Mouse (Mus musculus) cerebral cortex, adult 2 months (tissue): ENCODE results near the gene Med11.

Experiments
- WGBS: fragments of 180-500 bp; shearing (Covaris S2); methylation state at CpG from one replicate; pipeline ENCODE4 v1.1.7; 2018; 5-methylcytosine and 5-hydroxymethylcytosine counted together

Med11 gene

GRCm38 (mm10) chr11:70451797-70452498, at the start of gene Med11:
Gene Med11, plus strand, starts transcription at chr11:70451919.
- under 1% methylated on average over 46 of the region's 46 CpGs for WGBS

GRCm38 (mm10) chr11:70403598-70403997, 48.1 kb upstream of the Med11 start:
- WGBS: 35% methylated on average over 2 of the region's 2 CpGs

DNA sequence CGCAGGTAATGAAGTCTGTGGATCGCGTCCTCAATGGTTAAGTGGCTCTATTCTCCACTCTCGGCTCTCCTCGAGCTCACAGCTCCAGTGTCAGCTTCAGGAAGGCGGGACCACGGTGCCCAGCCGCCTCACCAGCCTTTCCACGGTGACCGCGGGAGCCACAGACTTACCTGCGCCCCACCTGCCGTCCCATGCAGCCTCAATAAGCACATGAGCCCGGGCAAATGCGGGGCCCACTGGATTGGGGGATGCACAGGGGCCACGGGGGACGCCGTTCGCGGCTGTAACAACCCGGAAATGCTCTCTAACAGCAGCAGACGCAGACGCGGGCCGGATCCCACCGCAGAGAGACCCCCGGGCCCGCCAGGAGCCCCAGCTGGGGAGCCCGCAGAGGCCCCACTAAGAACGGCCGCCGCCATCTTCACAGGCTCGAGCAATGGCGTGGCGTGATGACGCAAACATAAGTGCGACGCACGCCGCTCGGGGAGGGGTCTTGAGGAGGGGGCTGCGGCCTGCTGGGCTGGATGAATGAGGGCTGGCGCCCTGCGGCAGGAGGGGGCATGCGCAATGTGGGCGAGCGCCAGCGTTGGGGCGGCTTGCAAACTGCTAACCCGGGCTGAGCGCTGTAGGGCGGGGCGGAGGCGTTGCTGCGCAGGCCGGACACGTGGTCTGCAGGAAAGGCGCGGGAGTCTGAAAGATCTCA, 42.0 kb upstream of the Med11 start, which contains the start of gene Pelp1:
TSS of gene Pelp1 (minus strand) at position 438 of the 703 bp plus-strand sequence.
- under 1% methylated on average over 59 of the region's 59 CpGs for WGBS

DNA sequence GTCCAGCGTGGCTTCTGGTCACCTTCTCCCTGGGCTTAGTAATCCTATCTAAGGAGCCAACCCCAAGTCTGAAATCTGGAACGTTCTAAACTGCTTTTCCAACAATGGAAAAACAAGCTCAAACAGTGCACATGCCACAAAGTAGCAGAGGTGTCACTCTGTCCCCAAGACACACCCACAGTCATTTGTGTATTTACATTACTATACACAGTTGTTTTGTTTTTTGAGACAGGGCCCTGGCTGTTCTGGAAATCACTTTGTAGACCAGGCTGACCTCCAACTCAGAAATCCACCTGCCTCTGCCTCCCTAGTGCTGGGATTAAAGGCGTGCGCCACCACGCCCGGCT, 41.4 kb upstream of the Med11 start:
- 64% methylated on average over 6 of the region's 6 CpGs for WGBS

- 79% methylated on average over 5 of the region's 5 CpGs for WGBS
Measured at GRCm38 (mm10) chr11:70412591-70412990, 39.1 kb upstream of the Med11 start.

DNA sequence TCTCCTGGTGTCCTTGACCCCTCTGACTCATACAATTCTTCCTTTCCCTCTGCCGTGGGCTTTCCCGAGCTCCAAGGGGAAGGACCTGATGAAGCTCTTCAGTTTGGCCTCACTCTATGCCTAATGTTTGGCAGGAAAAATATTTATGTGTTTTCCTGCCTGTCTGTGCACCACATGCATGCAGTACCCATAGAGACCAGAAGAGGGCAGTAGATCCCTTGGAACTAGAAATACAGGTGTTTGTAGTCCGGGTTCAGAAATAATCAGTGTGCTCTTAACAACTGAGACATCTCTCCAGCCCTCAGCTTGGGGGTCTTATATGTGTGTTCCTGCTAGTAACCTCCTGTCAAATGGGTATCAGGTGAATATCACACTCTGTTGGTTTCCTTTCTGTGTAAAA, 37.8 kb upstream of the Med11 start:
- 16% methylated on average over 3 of the region's 3 CpGs for WGBS

GRCm38 (mm10) chr11:70418199-70418598, 33.5 kb upstream of the Med11 start:
- WGBS: 70% methylated on average over 4 of the region's 4 CpGs

- WGBS: 58% methylated on average over 5 of the region's 5 CpGs
Measured at GRCm38 (mm10) chr11:70419486-70419885, 32.2 kb upstream of the Med11 start.

GRCm38 (mm10) chr11:70426598-70426997, 25.1 kb upstream of the Med11 start:
- 67% methylated on average over 6 of the region's 6 CpGs for WGBS

DNA sequence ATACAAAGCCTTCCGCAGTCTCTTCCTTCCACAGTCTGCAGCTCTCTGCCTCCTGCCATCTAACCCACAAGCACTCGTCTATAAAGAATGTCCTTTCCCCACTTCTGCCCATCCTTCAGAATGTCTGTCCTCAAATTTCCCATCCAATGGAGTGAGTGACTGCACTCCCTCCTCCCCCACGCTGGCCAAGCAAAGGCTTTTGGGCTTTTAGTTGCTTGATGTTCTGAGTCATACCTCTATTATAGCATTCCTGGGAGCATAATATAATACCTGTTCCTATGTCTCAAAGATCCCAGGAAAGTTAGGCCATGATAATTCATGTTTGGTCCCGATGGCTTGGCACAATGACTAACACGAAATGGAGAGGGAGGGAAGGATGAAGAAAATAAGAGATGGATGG, 20.1 kb upstream of the Med11 start:
- WGBS: 27% methylated on average over 5 of the region's 5 CpGs

- WGBS: 1% methylated on average over 71 of the region's 75 CpGs
Measured at GRCm38 (mm10) chr11:70432048-70432894, 19.4 kb upstream of the Med11 start, which contains the start of gene Arrb2. Gene Arrb2, plus strand, starts transcription at chr11:70432635.

DNA sequence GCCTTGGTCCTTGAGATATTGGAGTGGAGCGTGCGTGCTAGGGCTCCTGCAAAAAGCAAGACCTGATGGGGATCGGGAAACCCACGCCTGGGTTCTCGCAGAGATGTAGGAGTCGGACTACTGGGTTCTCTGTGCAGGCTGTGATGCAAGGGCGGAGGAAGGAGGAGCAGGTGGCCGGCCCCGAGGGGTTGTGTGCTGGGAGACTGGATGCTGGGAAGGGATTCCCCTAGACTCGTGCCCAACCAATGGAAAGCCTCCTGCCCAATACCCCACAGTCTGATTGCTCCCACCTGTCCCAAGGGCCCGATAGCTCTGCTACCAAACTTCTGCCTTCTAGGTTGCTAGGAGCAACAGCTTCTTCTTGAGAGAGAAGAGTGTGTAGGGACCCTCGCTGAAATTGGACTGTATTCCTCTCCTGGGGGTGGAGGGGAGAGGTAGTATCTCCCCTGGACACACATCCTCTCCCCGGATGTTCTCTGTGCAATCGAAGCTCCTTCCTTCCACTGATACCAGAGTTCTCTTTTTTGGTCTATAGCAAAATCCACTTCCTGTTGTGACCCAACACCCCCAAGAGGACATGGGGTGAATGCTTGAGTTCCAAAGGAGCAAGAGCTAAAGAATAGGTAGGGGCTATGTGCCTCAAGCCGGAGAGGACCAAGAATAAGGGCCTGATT, 18.7 kb upstream of the Med11 start:
- WGBS: 4% methylated on average over 15 of the region's 15 CpGs

DNA sequence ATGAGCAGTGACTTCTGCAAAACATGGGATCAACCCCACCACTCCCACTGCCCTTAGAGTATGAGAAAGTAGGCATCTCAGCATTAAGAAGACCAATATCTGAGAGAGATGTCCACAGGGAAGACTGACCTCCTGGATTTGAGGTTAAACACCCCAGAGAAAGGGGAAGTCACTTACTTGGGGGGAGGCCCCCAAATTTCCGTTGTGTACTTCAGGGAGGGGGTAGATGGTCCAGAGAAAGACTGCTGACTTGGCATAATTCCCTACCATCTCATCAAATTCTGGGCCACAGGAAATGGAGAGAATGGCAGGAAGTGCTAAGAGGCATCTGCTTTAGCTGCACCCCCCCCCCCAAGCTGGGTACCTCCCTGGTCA, 18.2 kb upstream of the Med11 start:
- WGBS: 54% methylated on average over 1 of the region's 1 CpGs

DNA sequence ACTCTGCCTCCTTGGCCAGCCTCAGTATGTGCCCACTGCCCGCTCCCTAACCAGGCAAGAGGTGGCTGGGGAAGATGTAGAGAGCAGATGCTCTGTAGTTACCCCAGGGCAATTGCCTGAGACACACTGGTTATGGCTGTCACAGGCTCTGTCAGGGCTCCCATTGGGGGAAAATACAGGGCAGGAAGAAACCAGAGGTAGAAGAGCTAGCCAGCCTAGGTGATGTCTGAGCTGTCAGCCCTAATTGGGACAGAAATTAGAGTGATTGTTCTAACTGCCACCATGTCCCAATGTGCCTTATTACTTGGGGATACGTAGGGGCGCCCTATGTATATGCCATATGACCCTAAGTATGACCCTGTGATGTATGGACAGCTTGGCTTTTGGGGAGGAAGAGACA, 17.8 kb upstream of the Med11 start:
- WGBS: 90% methylated on average over 3 of the region's 3 CpGs

DNA sequence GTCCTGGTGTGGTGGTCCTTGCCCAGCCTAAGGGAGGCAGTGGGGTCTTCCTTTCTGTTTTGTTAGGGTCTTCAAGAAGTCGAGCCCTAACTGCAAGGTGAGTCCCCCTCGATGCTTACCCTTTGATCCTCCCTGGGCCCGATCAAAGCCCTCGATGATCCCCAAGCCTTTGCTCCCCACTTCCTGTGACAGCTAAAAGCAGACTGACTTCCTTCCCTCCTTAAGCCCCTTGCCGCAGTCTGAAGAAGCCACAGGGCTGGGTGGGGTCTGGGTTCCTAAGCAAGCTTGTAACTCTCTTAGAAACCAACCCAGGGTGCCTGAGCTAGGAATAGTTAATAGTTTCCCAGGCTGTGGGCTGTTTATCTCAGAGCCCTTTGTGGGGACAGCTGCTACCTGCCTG, 16.2 kb upstream of the Med11 start:
- WGBS: 89% methylated on average over 5 of the region's 5 CpGs

DNA sequence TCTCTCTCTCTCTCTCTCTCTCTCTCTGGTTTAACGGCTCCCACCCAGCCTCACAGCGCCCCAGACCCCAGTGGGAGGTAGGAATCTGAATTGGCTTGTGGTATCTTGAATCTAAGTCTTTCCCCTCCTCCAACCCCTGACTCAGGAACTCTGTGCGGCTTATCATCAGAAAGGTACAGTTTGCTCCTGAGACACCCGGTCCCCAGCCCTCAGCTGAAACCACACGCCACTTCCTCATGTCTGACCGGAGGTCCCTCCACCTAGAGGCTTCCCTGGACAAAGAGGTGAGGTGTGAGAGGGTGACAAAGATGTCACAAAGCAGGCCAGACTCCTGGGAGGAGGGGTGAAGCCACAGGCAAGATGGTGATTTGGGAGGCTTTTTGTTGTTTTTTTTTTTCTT, 14.3 kb upstream of the Med11 start:
- 87% methylated on average over 6 of the region's 6 CpGs for WGBS

DNA sequence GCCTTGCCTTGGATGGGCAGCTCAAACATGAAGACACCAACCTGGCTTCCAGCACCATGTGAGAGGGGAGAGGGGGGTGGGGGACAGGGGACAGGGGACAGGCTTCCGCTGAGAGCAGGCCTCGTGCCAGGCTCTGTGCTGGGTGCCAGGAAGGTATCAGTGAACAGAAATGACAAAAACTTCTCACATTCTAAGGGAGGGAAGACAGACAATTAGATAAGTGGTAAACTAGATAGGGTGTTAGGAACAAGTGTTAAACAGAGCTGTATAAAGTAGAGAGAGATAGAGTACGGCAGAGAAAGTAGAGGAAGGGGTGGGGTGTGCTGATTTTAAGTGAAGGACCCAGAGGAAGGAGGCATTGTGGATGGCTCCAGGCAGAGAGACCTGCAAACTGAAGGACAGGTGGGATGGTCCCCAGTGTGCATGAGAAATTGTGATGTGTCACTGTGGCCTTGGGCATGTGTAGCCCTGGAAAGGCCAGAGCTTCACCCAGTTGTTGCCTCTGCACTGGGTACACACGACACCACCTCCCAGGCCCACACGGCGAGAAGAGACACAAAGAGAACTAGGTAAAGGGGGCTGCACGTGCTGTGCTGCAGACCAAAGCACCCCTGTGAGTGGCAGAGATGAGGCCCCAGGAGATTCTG, 12.9 kb upstream of the Med11 start:
- 89% methylated on average over 7 of the region's 7 CpGs for WGBS

- WGBS: 93% methylated on average over 4 of the region's 4 CpGs
Measured at GRCm38 (mm10) chr11:70440637-70441036, 11.1 kb upstream of the Med11 start.

GRCm38 (mm10) chr11:70441882-70442281, 9.8 kb upstream of the Med11 start:
- WGBS: 92% methylated on average over 7 of the region's 7 CpGs

DNA sequence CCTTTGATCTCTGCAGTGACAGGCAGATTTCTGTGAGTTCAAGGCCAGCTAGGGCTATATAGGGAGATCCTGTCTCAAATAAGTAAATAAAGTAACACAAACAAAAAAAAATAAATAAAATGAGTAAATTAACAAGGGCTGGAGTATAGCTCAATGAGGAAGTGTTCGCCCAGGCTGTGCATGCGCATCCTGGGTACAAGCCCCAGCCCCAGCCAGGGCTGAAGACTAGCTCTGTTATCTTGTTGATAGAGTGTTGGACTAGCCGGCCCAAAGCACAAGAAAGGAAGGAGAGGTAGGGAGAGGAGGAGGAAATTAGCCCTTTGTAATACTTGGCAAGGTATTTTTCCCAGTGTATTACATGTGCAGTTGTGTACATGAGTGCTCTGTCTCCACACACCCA, 7.8 kb upstream of the Med11 start:
- WGBS: 84% methylated on average over 3 of the region's 3 CpGs

GRCm38 (mm10) chr11:70444667-70445066, 7.1 kb upstream of the Med11 start:
- WGBS: 82% methylated on average over 6 of the region's 6 CpGs
